Mouse (Mus musculus): ENCODE data around the gene Fam207a.

- TF ChIP-seq HCFC1 (IDR thresholded peaks at IDR 0.05; ENCODE audit: borderline replicate concordance, insufficient read depth, low read length), result no peak
- no peak for TF ChIP-seq CHD2 (IDR thresholded peaks at IDR 0.05; ENCODE audit: low read depth, low read length)
These were observed 13.0 kb upstream of the Fam207a start for GRCm38 (mm10) chr10:77528634-77529033.
